Mouse (Mus musculus): ENCODE results near the gene Ech1.

GRCm38 (mm10) chr7:28827338-28827737 lies 2.3 kb downstream of the Ech1 start:
- no peak for TF ChIP-seq CTCF (conservative IDR thresholded peaks at IDR 0.05; ENCODE audit: insufficient read depth, insufficient read length, low read depth, low read length)
- no peak for TF ChIP-seq POLR2A (IDR thresholded peaks at IDR 0.05; ENCODE audit: low read depth, low read length)

Measured in kidney, adult 2 months (tissue).